Mouse (Mus musculus): ENCODE results near the gene Nebl. TPM values are rescaled to one million over a fixed set of nuclear protein-coding genes. Genes with fewer than 3 reads are reported as not detected.
"Not testable (repeated sequence)": the region's sequence is repeated elsewhere in the genome, so short reads cannot be mapped to it uniquely, and the experiment has no call there.

Gene Nebl
- polyA plus RNA-seq, 1 experiment from 2014 or later: 4.6 TPM

DNA sequence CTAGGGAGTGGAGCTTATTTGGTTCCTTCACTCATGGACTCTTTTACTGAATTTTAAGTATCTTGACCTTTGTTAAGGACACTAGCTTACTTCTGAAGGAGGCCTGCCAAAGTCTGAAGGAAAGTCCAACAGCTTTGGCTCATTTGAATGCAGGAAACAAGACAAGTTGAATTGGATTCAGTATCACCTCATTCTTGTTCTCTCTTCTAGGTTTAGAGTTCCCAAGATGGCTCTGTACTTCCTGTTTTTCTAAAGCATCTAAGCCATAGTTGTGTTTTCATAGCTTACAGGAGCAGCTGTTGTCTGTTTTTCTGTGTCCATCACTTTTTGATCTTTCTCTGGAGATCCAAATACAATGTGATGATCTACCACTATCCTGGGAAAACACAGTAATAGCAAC lies 429.9 kb downstream of the Nebl start:
- ATAC-seq (replicated peaks; ENCODE audit: low FRiP score) (no peak), DNase-seq (ENCODE audit: low spot score) (no peak)
- Histone ChIP-seq H3K27ac (ENCODE audit: low read depth, low read length) (no peak overlapping the region), H3K27me3 (ENCODE audit: control insufficient read depth, insufficient read depth, low read length) (no peaks in the 10 kb centered on the region), H3K4me2 (ENCODE audit: low read depth, low read length, severe bottlenecking) (no peak overlapping the region), H3K36me3 (ENCODE audit: control insufficient read depth, insufficient read depth, low read length) (no peaks in the 10 kb centered on the region), H3K9ac (ENCODE audit: low read length) (no peak overlapping the region), H3K4me1 (replicated peaks; ENCODE audit: control insufficient read depth, insufficient read depth, low read length) (no peaks in the 10 kb centered on the region), H3K4me3 (ENCODE audit: low read depth, low read length) (no peak overlapping the region), H3K9me3 (ENCODE audit: control insufficient read depth, low read length) (no peaks in the 10 kb centered on the region)

DNA sequence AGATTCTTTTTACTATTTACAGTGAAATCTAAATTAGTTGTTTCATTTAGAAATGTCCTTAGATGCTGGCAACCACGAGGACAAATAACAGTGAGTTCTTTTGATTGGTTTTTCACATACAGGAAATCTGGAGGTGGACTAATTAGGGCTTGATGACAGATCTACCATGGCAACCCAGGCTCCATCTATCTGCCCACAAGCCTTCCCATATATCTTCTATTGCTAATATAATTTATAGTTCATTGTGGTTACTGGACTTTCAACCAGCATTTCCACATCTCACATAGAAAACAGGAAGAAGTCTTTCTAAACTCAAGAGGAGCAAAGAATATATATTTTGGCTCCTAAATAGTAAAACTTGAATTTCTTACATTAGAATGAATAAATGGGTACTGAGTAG lies 433.8 kb downstream of the Nebl start:
- no peak overlapping the region for H3K9ac ChIP-seq (ENCODE audit: low read length)
- H3K4me2 ChIP-seq (ENCODE audit: low read depth, low read length, severe bottlenecking): no peak overlapping the region
- DNase-seq (ENCODE audit: low spot score) (no peak), ATAC-seq (replicated peaks; ENCODE audit: low FRiP score) (no peak)
- no peak overlapping the region for H3K27ac ChIP-seq (ENCODE audit: low read depth, low read length)
- H3K36me3 ChIP-seq (ENCODE audit: control insufficient read depth, insufficient read depth, low read length): no peaks in the 10 kb centered on the region
- no peak overlapping the region for H3K4me3 ChIP-seq (ENCODE audit: low read depth, low read length)
- H3K4me1 ChIP-seq (replicated peaks; ENCODE audit: control insufficient read depth, insufficient read depth, low read length): no peaks in the 10 kb centered on the region
- 81% methylated on average over 1 of the region's 1 CpGs for WGBS
- no peaks in the 10 kb centered on the region for H3K9me3 ChIP-seq (ENCODE audit: control insufficient read depth, low read length)
- H3K27me3 ChIP-seq (ENCODE audit: control insufficient read depth, insufficient read depth, low read length): no peaks in the 10 kb centered on the region

DNA sequence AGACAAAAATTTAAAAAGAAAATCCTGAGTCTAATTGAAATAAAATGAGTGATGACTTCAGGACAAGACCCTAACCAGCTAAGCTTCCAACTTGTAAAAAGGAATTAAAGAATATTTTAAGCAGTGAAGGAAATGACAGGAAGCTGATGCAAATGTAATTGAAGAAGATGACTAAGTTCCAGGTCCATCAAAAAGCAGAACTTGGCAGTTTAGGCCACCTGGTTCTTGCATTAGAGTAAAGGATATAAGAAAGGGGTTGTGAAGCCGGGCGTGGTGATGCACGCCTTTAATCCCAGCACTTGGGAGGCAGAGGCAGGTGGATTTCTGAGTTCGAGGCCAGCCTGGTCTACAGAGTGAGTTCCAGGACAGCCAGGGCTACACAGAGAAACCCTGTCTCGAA lies 436.0 kb downstream of the Nebl start:
- H3K4me2 ChIP-seq (ENCODE audit: low read depth, low read length, severe bottlenecking); H3K36me3 ChIP-seq (ENCODE audit: control insufficient read depth, insufficient read depth, low read length); DNase-seq (ENCODE audit: low spot score); H3K9me3 ChIP-seq (ENCODE audit: control insufficient read depth, low read length); H3K9ac ChIP-seq (ENCODE audit: low read length); H3K27me3 ChIP-seq (ENCODE audit: control insufficient read depth, insufficient read depth, low read length); H3K4me1 ChIP-seq (replicated peaks; ENCODE audit: control insufficient read depth, insufficient read depth, low read length); H3K4me3 ChIP-seq (ENCODE audit: low read depth, low read length); ATAC-seq (replicated peaks; ENCODE audit: low FRiP score); H3K27ac ChIP-seq (ENCODE audit: low read depth, low read length): not testable (repeated sequence)
- 84% methylated on average over 3 of the region's 5 CpGs for WGBS

Small RNA genes within 50 kb of the gene (microRNA-seq; reads per million reads assigned to microRNA genes)
- not detected for gene Mir6419 (ENCODE audit: insufficient number of aligned reads)

All from forebrain, embryonic 11.5 days (tissue).